10 mouse cellular contexts compared by ENCODE assay signal in genomic region chr2:20995547-20995946, GRCm38 (mm10).
"Had no signal": no experiment of that assay in that cellular context is flagged by ENCODE, and none has a peak within 500 bp of the region (broad histone marks: within the 10 kb centered on the region; RNA-seq: fewer than 3 reads in every experiment).

No protein-coding gene starts in this region.

- H3K9ac ChIP-seq: kidney, embryonic 15.5 days; limb, embryonic 13.5 days; liver, embryonic 14.5 days; midbrain, embryonic 13.5 days; neural tube, embryonic 15.5 days had no signal

- H3K4me2 ChIP-seq: kidney, embryonic 15.5 days; limb, embryonic 13.5 days; midbrain, embryonic 13.5 days; neural tube, embryonic 15.5 days had no signal

- H3K4me1 ChIP-seq: kidney, embryonic 15.5 days; midbrain, embryonic 13.5 days; neural tube, embryonic 15.5 days had no signal

- H3K36me3 ChIP-seq: kidney, embryonic 15.5 days; limb, embryonic 13.5 days; midbrain, embryonic 13.5 days; neural tube, embryonic 15.5 days had no signal

- H3K4me3 ChIP-seq: kidney, embryonic 15.5 days; limb, embryonic 13.5 days; midbrain, embryonic 13.5 days; neural tube, embryonic 15.5 days had no signal

- ATAC-seq: midbrain, embryonic 13.5 days had no signal

- H3K9me3 ChIP-seq: kidney, embryonic 15.5 days; limb, embryonic 13.5 days; midbrain, embryonic 13.5 days; neural tube, embryonic 15.5 days had no signal

- H3K27me3 ChIP-seq: kidney, embryonic 15.5 days; limb, embryonic 13.5 days; midbrain, embryonic 13.5 days; neural tube, embryonic 15.5 days had no signal

- H3K27ac ChIP-seq: kidney, embryonic 15.5 days; limb, embryonic 13.5 days; liver, embryonic 14.5 days; midbrain, embryonic 13.5 days; neural tube, embryonic 15.5 days had no signal

- DNase-seq: kidney, adult 2 months; kidney, postnatal 14 days; left cerebral cortex, postnatal 4 days; right cerebral cortex, postnatal 4 days; thymus, postnatal 4 days had no signal
